Mouse (Mus musculus) midbrain, embryonic 10.5 days (tissue): Measurements from ENCODE around the gene Cdhr3. TPM values are rescaled to one million over a fixed set of nuclear protein-coding genes. Genes with fewer than 3 reads are reported as not detected.
A peak's percentile ranks its signal among the peaks of the same experiment; 100 is the strongest.

Source experiments
- DNase-seq: peaks from one replicate; pipeline ENCODE4 v3.0.0-alpha.2; 2017; ENCODE audit warnings: low spot score
- H3K27ac ChIP-seq: fragments of 300-500 bp; sonication (generic); replicated peaks from 2 replicates; pipeline ENCODE4 v1.5.1; 2016; ENCODE audit warnings: mild to moderate bottlenecking
- H3K27me3 ChIP-seq: fragments of 300-500 bp; sonication (generic); 2 replicates; pipeline ENCODE4 v1.6.1; 2016; ENCODE audit warnings: low read depth, mild to moderate bottlenecking; ENCODE audit not compliant: poor library complexity, severe bottlenecking
- H3K36me3 ChIP-seq: fragments of 300-500 bp; sonication (generic); 2 replicates; pipeline ENCODE4 v1.6.1; 2016; ENCODE audit warnings: mild to moderate bottlenecking, moderate library complexity
- H3K4me1 ChIP-seq: fragments of 300-500 bp; sonication (generic); 2 replicates; pipeline ENCODE4 v1.6.1; 2016
- H3K4me3 ChIP-seq: fragments of 300-500 bp; sonication (generic); 2 replicates; pipeline ENCODE4 v1.5.1; 2016; ENCODE audit warnings: mild to moderate bottlenecking, moderate library complexity
- H3K9me3 ChIP-seq: fragments of 300-500 bp; sonication (generic); replicated peaks from 2 replicates; pipeline ENCODE4 v1.6.1; 2016; ENCODE audit warnings: mild to moderate bottlenecking
- WGBS: fragments of 180-500 bp; shearing (Covaris S2); methylation state at CpG from one replicate; pipeline ENCODE4 v1.1.7; 2016; 5-methylcytosine and 5-hydroxymethylcytosine counted together
- polyA plus RNA-seq: library from polyadenylated mRNA; unstranded; fragments of >200 nt; fragmentation: Nextera tagmentation; extraction: Ambion mirVana; gene quantifications from 2 replicates; pipeline ENCODE4 v1.2.1, GENCODE M21; 2016

Cdhr3 gene
- not detected in 2 replicates for polyA plus RNA-seq

DNA sequence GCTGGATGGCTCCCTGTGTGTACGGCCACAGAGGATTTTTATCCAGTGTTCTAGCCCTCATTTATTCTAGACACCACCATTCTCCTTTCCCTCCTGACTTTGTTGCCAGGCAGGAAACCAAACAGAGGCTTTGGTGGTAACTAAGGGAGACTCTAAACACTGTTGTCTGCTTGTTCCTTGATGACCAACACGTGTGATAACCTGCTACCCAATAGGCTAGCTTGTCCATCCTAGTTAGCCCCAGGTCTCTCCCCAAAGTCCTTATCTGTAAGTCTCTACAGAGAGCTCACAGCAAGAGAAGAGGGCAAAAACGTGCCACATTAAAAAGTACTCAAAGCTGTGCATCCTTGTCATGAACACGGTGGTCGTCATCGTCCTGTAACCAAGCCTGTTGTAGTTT, at the start of gene Cdhr3:
Gene Cdhr3 (minus strand): TSS at position 101 of the 400 bp plus-strand sequence.
- no peak within 1 kb of the TSS for H3K4me3 ChIP-seq
- H3K4me1 ChIP-seq, result peaks cover 3% of the 10 kb centered on the region
- no peaks in the 10 kb centered on the region for H3K27me3 ChIP-seq
- DNase-seq, result no peak
- H3K27ac ChIP-seq, result no peak within 1 kb of the TSS
- H3K9me3 ChIP-seq, result no peaks in the 10 kb centered on the region
- H3K36me3 ChIP-seq, result no peaks in the 10 kb centered on the region
- 77% methylated on average over 6 of the region's 6 CpGs for WGBS

DNA sequence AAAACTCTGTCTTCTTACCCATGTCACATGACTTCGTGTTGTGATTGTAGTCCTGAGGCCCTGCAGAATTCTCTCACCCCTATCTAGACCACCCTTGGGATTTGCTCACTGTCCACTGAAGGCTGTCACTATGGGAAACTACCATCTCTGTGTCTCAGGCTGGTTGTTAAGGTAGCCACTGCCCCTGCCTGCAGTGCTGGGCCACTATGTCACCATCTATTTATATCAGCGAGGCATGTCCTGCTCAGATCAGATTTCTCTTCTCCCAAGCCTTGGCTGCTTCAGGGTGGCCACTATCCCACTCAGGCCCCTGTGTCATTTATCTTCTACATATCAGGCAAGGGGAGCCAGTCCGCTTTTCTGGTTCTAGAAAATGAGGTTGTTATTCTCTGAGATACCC, 46.4 kb upstream of the Cdhr3 start:
- Histone ChIP-seq H3K4me3 (no peak overlapping the region), H3K9me3 (no peaks in the 10 kb centered on the region), H3K27ac (no peak overlapping the region), H3K27me3 (no peaks in the 10 kb centered on the region), H3K36me3 (no peaks in the 10 kb centered on the region), H3K4me1 (no peaks in the 10 kb centered on the region)
- DNase-seq, result no peak
- 92% methylated on average over 3 of the region's 3 CpGs for WGBS

DNA sequence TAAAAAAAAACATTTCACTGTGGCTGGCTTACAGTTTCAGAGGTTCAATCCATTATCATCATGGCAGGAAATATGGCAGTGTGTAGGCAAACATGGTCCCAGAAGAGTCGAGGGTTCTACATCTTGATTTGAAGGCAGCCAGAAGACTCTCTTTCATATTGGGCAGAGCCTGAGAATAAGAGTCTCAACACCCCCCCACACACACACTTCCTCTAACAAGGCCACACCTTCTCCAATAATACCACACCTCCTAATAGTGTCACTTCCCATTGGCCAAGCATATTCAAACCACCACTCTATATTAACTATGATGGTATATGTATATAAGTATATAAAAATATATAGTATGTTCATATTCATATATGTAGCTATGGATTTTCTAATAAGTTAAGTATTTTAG, 45.2 kb upstream of the Cdhr3 start:
- no peaks in the 10 kb centered on the region for H3K27me3 ChIP-seq
- no peak overlapping the region for H3K4me3 ChIP-seq
- no peaks in the 10 kb centered on the region for H3K36me3 ChIP-seq
- H3K27ac ChIP-seq, result no peak overlapping the region
- no peaks in the 10 kb centered on the region for H3K4me1 ChIP-seq
- H3K9me3 ChIP-seq, result no peaks in the 10 kb centered on the region
- no peak for DNase-seq
- 90% methylated on average over 1 of the region's 1 CpGs for WGBS

DNA sequence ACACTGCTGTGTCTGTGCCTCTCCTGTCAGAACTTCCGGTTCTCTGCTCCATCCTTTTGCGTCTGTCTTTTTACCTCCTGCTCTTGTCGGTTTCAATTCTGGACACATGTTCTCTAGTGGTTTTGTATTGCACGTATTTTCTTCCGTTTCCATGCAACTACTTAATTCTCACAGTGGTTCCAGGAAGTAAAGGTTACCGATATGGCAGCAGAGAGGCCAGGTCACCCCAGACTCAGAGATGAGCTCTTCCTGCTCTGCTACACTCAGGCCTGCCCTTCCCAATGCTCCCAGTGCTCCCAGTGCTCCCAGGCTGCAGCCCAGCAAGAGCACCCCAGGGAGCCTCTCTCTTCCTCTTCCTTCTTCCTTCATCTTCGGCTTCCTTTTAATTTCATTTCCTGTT, 39.1 kb upstream of the Cdhr3 start:
- WGBS, result 81% methylated on average over 7 of the region's 7 CpGs
- Histone ChIP-seq H3K36me3 (no peaks in the 10 kb centered on the region), H3K27ac (no peak overlapping the region), H3K27me3 (no peaks in the 10 kb centered on the region), H3K4me1 (peaks cover 12% of the 10 kb centered on the region), H3K4me3 (no peak overlapping the region), H3K9me3 (no peaks in the 10 kb centered on the region)
- DNase-seq, result no peak

DNA sequence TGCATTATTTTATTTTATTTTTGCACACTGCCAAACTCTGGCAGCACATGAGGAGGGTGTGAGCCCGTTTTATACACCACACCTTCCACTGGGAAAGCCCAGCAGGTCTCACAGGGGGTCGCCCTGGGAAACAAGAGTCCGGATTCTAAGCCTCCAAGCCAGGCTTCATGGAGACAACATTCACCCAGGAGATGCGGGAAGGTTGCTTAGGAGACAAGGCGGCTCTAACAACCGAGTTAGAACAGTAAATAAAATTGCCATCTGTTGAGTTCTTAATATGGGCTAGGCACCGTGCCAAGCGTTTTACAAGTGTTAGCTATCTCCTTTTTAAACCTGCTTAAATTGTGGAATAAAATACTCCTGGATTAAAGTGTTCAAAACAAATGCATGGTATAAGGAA, 37.7 kb upstream of the Cdhr3 start:
- no peak overlapping the region for H3K27ac ChIP-seq
- H3K4me1 ChIP-seq, result peaks cover 12% of the 10 kb centered on the region
- H3K9me3 ChIP-seq, result no peaks in the 10 kb centered on the region
- no peak for DNase-seq
- H3K36me3 ChIP-seq, result no peaks in the 10 kb centered on the region
- H3K4me3 ChIP-seq, result no peak overlapping the region
- H3K27me3 ChIP-seq, result no peaks in the 10 kb centered on the region
- WGBS, result 45% methylated on average over 8 of the region's 8 CpGs

DNA sequence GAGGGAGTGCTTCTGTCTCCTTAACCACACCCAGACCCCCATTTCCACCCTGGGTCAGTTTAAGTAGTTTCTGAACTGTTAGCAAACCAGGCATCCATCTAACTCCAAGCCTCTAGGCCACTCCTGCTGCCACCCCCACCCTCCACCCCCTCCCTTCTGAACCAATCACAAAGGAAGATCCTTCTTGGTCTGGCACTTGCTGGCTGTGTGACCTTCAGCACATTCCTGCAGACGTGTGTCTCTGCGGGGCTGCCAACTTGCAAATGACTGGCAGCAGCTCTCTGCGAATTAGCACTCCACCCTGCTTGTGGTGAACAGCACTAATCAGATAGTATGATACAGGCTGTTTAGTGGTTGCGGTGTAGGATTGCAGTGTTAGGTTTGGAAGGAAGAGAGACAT, 36.7 kb upstream of the Cdhr3 start:
- 19% methylated on average over 4 of the region's 4 CpGs for WGBS
- no peaks in the 10 kb centered on the region for H3K36me3 ChIP-seq
- no peak overlapping the region for H3K27ac ChIP-seq
- no peaks in the 10 kb centered on the region for H3K27me3 ChIP-seq
- H3K9me3 ChIP-seq, result no peaks in the 10 kb centered on the region
- no peak overlapping the region for H3K4me3 ChIP-seq
- no peak for DNase-seq
- H3K4me1 ChIP-seq, result peaks cover 12% of the 10 kb centered on the region

DNA sequence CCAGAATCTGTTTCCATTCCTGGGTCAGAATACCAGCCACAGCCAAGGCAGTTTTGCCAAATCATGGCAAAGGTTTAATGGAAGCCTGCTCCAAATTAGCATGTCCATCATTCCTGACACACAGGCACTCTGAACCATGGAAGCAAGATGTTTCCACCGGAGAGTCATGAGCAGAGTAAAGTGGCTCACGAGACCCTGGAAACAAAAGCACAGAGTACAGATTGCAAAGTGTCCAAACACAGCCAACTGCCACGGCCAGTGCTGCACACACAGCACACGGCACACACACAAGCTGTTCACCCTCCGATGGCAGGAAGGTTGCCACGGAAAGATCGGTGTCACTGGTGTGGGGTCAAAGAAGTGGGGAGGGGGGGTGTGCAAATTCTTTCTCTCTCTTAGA, 36.0 kb upstream of the Cdhr3 start:
- H3K27me3 ChIP-seq, result no peaks in the 10 kb centered on the region
- H3K36me3 ChIP-seq, result no peaks in the 10 kb centered on the region
- no peak for DNase-seq
- WGBS, result 71% methylated on average over 7 of the region's 7 CpGs
- H3K27ac ChIP-seq, result no peak overlapping the region
- no peak overlapping the region for H3K4me3 ChIP-seq
- no peaks in the 10 kb centered on the region for H3K9me3 ChIP-seq
- peaks cover 12% of the 10 kb centered on the region for H3K4me1 ChIP-seq

DNA sequence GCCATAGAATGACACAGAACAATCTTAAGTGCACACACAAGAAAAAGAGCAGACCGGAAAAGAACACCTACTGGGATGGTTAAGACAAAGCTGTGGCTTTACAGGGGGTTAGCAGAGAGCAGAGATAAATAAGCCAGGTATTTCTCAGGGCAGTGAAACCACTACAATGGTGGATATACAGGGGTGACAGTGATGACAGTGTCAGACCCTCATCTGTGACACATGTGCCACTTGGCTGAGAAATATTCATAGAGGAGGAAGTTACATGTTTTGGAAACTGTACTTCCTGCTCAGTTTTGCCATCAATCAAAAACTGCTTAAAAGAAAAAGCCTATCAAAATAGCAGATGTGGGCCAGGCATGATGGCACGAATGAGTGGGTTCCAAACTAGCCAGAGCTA, 35.4 kb upstream of the Cdhr3 start:
- Histone ChIP-seq H3K9me3 (no peaks in the 10 kb centered on the region), H3K27ac (no peak overlapping the region), H3K27me3 (no peaks in the 10 kb centered on the region), H3K4me3 (no peak overlapping the region), H3K36me3 (no peaks in the 10 kb centered on the region), H3K4me1 (peaks cover 12% of the 10 kb centered on the region)
- no peak for DNase-seq
- WGBS, result 85% methylated on average over 2 of the region's 2 CpGs

DNA sequence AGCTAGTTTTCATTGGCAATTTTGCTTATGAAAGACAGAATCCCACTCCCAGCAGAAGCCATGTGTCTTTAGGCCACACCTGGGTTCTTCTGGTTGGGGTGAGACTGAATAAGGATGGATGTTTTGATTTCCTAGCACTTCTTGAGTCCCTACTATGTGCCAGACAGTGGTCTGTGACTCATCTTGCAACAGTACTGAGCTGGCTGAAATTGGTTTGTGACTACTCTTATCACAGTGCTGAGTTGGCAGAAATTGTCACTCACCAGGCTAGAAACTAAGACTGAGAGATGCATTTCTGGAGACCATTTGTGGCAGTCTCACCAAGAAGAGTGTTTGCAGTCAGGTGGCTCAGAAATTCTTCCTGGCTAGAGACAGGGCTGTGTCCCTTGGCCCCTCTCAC, 33.6 kb upstream of the Cdhr3 start:
- Histone ChIP-seq H3K9me3 (no peaks in the 10 kb centered on the region), H3K4me3 (no peak overlapping the region), H3K36me3 (no peaks in the 10 kb centered on the region), H3K27ac (no peak overlapping the region), H3K27me3 (no peaks in the 10 kb centered on the region), H3K4me1 (peaks cover 12% of the 10 kb centered on the region)
- DNase-seq, result no peak

DNA sequence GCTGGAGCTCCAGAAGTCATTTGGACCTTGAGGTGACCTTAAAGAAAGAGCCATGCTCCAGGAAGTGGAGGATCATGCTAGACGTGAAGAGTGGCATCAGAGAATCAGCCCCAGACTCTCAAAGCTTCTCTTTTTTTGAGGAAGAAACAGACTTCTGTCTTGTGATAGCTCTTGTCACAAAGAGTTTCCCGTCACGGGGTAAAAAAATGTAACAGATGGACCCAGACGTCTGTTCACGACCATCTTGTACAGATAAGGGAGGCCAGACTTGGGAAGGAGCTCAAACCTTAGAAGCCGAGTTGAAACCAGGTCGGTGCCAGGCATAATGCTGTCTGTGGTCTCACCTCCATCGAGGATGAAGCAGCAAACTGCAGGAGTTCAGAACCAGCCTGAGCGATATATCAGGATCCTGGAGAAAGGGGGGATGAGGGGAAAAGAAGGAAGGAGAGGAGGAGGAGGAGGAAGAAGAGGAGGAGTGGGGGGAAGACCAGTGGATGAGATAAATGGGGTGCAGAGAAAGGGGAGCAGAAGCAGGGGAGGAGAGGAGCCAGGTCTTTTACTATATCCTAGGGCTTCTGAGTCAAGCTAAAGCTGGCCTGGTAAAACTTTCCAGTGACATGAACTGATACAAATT, 33.0 kb upstream of the Cdhr3 start:
- Histone ChIP-seq H3K27ac (no peak overlapping the region), H3K27me3 (no peaks in the 10 kb centered on the region), H3K4me1 (peaks cover 12% of the 10 kb centered on the region), H3K9me3 (no peaks in the 10 kb centered on the region), H3K4me3 (no peak overlapping the region), H3K36me3 (no peaks in the 10 kb centered on the region)
- WGBS, result 83% methylated on average over 9 of the region's 9 CpGs
- DNase-seq, result no peak

DNA sequence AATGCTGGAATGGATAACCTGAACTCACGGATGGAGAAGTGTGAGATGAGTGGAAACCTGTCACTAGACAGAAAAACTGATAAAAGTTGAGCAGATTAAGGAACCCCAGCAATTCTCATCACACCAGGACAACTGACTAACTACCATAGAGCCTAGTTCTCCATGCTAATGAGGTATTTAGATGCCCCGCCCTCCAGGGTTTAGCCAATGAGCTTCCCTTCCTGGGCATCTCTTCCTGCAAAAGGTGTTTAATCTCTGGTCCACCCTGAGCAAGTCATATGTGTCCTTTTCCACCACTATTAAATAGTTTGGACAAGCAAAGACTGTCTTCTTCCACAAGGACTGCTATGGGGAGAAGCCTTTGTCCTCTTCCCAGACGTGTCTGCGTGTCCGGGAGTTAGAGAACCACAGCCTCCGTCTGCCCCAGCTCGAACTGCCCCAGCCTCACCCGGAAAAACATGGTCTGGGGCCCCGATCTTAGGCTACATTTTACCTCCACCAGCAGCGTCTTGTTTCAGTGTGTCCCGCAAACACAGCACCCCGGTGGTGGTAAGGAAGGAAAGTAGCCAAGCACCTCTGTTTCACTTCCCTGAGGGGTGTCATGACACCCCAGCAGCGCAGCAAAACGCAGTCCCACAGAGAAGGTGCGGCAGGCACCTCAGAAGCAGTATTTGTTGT, 26.1 kb upstream of the Cdhr3 start:
- no peaks in the 10 kb centered on the region for H3K9me3 ChIP-seq
- 39% methylated on average over 15 of the region's 15 CpGs for WGBS
- peak overlapping the region; percentile 33 for H3K4me3 ChIP-seq
- H3K4me1 ChIP-seq, result peaks cover 10% of the 10 kb centered on the region
- H3K27me3 ChIP-seq, result no peaks in the 10 kb centered on the region
- H3K27ac ChIP-seq, result no peak overlapping the region
- no peak for DNase-seq
- no peaks in the 10 kb centered on the region for H3K36me3 ChIP-seq

DNA sequence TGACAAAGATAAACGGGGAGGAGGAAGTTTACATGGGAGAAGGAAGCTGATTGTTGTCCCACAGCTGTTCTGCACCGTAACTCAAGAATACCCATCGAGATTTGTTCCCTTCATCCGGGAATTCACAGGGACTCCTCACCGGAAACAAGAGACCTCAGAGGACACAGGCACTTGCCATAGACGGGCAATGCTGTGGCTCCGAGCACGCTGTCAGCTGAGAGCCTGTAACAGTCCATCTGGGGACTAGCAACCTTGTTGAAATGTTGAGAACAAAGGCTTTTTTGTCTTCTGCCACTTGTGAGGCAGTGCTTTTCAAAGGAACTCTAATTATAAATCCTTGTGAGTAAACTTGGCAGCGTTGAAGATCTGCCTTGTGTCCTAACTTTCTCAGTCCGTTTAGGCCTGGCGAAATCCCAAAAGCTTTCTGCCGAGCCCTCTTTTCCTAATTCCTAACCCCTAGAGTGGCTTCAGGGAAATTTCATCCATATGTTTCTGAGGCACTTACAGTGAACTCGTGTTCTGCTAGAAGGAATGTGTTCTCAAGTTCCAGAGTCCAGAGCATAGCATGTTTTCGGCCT, 18.3 kb upstream of the Cdhr3 start:
- H3K27me3 ChIP-seq, result no peaks in the 10 kb centered on the region

DNA sequence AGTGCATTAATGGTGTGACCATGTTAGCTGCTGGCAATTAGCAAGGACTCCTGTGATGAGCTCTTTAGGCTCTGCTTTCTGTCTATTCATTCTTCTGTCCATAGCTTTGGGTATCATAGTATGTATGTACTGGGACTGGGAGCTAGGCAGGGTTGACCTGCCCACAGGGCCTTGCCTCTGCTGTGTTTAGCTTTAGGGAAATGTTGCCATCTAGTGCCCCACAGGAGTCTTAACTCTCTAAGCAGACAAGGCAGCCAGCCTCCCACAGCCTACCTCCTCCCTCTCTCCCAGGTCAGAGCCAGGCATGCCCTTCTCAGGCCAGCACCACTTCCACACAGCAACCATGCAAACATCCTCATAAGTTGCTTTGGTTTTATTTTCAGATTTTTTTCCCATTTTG, 16.9 kb upstream of the Cdhr3 start:
- peaks cover 28% of the 10 kb centered on the region for H3K4me1 ChIP-seq
- H3K9me3 ChIP-seq, result no peaks in the 10 kb centered on the region
- H3K27me3 ChIP-seq, result no peaks in the 10 kb centered on the region
- no peak overlapping the region for H3K27ac ChIP-seq
- no peak overlapping the region for H3K4me3 ChIP-seq
- no peak for DNase-seq
- H3K36me3 ChIP-seq, result no peaks in the 10 kb centered on the region

More for the DNA sequence above, 18.3 kb upstream of the Cdhr3 start:
- no peak overlapping the region for H3K4me3 ChIP-seq
- H3K36me3 ChIP-seq, result no peaks in the 10 kb centered on the region
- H3K4me1 ChIP-seq, result peaks cover 23% of the 10 kb centered on the region
- 68% methylated on average over 14 of the region's 14 CpGs for WGBS
- H3K27ac ChIP-seq, result peak overlapping the region; percentile 65
- no peak for DNase-seq
- no peaks in the 10 kb centered on the region for H3K9me3 ChIP-seq
